Mouse (Mus musculus) erythroblast, embryonic 14.5 days (primary cell): ENCODE data around the gene Cers5.

Source experiments
- GATA1 ChIP-seq: IDR thresholded peaks from 2 replicates; pipeline ENCODE4 v1.6.1; 2012; ENCODE audit warnings: low read length, inconsistent platforms, mixed read lengths
- TAL1 ChIP-seq: IDR thresholded peaks from 3 replicates; pipeline ENCODE4 v1.6.1; 2012; ENCODE audit warnings: low read length, inconsistent platforms, mixed read lengths

DNA sequence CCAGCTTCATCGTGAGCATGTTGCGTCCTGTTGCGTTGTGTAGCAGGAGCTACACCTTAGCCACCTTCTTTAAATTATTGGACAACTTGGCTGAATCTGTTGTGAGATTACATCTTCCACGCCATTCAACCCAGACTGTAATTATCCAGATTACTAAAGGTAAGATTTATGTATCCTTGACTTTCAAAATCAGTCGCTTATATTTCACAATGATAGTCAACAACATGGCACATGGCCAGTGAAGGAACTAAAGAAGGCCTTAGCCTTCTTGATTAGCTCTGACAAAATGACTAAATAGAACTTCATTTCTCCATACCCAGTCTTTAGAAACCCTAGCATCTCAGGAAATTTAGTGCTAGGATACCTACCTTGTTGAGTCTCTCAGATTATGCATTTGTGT, 39.5 kb downstream of the Cers5 start:
- TF ChIP-seq GATA1, result no peak
- no peak for TF ChIP-seq TAL1
